Mouse (Mus musculus) CD4-positive, CD25-positive, alpha-beta regulatory T cell, adult 2 months (primary cell): ENCODE results near the gene Pear1.
A peak's percentile ranks its signal among the peaks of the same experiment; 100 is the strongest.

Experiments
- DNase-seq: peaks from one replicate; pipeline ENCODE4 v3.0.0-alpha.2; 2012; ENCODE audit warnings: low read depth, low spot score

The Pear1 gene

DNA sequence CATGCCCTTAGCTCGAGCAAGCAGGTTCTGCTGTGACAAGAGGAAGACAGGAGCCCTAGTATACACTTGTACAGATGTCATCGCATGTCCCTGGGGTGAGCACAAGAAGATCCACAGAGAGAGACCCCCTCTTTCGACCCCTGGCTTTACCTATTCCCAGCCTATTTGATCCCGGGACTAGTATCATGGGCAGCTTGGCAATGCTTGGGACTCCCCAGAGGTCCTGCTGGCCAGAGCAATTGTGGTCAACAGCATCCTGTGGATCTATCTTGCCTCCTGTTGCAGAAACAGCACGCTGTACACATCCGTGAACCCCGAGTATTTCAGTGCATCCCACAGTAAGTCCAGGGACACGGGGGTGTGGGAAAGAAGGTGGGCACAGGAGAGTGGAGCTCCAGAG lies 12.8 kb downstream of the Pear1 start:
- no peak for DNase-seq

DNA sequence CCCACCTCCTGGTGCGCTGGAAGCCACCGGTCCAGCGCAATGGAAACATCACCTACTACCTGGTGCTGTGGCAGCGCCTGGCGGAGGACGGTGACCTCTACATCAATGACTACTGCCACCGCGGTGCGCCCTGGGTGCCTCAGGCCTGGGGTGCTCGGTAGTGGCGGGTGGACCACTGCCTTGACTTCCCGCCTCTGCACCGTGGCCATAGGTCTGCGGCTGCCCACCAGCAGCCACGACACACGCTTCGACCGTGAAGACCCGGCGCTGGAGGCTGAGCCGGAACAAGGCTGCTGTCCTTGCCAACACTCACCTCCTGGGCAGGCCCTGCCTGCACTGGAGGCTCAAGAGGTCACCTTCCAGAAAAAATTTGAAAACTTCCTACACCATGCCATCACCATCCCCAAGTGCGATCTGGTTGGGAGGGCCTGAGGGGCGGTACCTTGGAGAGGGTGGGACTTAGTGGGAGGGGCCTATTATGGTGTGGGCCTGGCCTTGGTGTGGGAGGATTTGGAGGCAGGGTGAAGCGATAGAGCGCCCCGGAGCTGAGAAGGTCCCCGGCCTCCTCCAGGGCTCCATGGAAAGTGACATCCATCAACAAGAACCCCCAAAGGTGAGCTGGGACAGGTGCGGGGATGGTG lies 14.7 kb downstream of the Pear1 start:
- DNase-seq = no peak

DNA sequence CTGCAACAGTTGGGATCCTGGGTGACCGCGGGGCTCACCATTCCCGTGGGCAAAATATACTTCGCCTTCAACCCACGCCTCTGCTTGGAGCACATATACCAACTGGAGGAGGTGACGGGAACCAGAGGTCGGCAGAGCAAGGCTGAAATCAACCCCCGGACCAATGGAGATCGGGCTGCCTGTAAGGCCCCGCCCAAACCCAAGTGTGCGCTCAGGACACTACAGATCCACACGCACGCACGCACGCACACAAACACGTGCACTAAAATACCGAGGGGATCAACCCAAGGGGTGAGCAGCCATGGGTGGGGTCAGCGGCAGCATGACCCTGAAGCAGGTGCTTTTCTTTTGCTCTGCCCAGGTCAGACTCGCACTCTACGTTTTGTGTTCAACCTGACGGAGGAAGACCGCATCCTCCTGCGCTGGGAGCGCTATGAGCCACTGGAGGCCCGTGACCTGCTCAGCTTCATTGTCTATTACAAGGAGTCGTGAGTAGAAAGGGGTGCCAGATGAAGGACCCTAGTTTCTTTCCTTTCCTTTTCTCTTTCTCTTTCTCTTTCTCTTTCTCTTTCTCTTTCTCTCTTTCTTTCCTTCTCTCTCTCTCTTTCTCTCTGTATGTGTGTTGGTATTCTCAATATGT lies 19.9 kb downstream of the Pear1 start:
- peak; percentile 51 for DNase-seq

DNA sequence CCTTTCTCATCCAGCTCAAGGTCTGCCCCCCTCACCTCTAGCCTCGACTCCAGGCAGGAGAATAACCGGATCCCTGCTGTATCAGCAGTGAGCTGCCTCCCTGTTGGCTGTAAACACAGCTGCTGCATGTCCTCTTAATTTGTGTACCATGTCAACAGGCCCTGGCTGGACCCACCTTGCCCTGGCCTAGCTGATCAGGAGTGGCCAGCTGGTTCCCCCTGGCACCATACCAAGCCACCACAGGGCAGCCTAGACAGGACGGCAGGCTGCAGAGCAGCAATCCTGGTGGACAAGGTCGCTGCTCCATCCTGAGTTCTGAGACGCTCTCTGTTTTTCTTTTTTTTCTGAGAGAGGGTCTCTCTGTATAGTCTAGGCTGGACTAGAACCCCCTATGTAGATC lies 22.4 kb downstream of the Pear1 start:
- DNase-seq = no peak

DNA sequence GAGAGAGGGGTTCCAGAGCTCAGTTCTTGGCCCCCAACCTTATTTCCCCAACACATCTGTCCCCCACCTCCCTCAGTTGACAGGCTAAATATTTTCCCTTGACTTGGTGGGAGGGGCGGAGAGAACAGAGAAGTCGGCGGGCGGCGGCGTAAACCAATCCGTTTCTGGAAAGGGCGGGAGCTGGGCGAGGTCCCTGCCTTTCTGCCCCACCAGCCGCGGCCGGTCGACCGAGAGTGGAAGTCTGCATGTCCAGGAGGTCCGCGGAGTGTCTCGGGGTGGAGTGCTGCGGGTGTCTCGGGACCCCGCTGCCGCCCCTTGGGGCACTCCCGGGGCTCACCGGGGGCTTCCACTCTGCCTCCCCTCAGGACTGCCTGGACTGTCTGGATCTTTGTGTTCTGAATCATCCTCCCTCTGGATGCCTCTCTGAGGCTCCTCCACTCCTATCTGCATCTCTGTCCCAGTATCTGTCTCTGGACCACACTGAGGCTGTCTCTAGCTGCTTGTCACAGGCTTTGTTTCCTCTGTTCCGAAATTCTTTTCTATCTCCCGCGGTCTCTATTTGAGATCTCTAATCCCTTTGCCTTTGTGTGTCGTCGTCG lies 27.3 kb downstream of the Pear1 start, which contains the start of gene Insrr:
Gene Insrr (plus strand): TSS at position 216 of the 599 bp plus-strand sequence.
- DNase-seq = peak; percentile 14

DNA sequence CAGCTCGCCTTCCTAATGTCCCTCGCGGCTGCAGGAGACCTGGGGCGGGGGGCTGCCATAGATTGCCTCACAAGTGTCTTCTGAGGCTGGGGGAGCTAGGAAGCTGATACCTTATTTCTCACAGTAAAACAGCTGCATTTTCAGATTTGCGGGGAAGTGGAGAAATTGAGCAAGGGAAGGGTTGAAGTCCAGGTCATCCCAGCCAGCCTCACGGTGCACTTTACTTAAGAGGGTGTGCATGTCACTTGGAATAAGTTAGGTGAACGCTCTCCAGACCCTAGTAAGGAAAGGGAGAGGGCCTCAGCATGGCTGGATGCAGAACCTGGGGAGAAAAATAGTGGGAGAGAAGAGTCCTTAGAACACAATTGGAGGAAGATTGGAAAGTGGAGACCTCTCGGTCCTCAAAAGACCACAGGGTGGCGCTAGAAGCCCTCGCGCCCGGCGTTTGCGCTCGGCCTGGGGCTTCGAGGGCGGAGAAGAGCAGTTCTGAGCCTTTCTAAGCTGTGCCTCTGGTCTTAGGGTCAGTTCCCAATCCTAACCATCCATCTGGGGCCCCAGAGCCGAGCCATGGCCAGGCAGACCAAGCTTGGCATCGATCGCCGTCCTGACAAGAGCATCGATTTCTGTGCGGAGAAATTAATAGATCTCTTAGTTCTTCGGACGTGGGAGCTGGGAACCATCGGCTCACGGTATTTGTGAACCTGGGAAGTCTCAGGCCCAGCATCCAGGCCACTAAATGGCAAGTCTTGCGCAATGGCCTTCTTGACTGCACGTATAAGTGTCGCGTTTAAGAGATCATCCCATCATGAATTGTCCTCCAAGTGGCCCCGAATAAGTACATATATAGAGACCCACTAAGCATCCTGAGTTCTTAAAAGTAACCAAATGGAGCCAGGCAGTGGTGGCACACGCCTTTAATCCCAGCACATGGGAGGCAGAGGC lies 28.5 kb downstream of the Pear1 start:
- peak; percentile 80 for DNase-seq

DNA sequence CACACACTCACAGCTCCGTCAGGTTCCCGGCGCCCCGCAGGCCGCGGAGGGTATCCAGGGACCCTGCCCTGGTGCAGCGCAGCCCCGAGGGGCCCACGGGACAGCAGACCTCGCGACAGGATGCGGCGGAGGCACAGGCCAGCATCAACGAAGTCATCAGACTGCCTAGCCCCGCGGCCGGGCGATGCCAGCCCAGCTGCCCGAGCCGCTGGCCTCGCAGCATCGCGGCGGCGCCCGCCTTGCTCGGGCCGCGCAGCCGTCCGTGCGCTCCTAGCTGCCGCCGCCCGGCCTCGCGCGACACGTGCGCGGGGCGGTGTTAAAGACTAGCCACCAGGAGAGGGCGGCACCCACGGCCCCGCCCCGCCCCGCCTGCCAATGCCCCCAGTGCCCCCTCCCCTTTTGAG lies 29.2 kb downstream of the Pear1 start, which contains the start of gene Ntrk1:
Gene Ntrk1 (minus strand): TSS at position 241 of the 404 bp plus-strand sequence.
- DNase-seq = peak; percentile 46

DNA sequence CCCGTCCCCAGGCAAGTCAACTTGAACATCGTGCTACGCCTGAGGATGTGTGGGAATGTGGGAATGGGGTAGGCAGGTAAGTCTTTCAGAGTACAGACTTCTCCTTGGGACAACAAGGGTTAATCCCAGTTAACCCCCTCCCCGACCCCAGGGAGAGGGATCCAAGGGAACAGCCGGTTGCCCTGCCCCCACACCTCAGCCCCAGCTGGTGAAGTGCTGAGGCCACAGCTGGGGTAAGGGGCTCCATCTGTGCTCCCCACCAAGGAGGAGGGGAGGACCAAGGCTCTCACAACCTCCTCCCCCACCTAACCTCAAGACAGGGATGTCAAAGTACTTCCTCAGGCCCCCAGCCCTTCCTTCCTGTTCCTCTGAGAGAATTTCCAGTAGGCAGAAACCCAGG lies 34.3 kb downstream of the Pear1 start:
- DNase-seq = no peak

DNA sequence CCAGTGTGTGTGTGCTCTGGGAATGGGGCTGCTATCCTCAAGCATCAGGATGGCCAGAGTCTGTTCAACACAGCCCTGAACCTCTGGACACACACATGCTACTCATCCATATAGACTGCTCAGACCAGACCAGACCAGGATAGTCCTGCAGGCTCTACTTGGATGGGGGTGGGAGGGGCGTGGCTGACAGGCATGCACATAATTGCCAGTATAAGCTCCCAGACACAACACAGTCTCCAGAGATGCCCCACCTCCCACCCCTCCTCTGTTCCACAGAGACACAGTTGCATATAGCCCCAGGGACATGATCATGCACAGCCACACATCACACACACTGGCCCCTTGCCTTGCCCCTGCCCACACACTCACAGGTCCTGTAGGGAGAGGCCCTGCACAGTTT lies 34.9 kb downstream of the Pear1 start:
- no peak for DNase-seq

DNA sequence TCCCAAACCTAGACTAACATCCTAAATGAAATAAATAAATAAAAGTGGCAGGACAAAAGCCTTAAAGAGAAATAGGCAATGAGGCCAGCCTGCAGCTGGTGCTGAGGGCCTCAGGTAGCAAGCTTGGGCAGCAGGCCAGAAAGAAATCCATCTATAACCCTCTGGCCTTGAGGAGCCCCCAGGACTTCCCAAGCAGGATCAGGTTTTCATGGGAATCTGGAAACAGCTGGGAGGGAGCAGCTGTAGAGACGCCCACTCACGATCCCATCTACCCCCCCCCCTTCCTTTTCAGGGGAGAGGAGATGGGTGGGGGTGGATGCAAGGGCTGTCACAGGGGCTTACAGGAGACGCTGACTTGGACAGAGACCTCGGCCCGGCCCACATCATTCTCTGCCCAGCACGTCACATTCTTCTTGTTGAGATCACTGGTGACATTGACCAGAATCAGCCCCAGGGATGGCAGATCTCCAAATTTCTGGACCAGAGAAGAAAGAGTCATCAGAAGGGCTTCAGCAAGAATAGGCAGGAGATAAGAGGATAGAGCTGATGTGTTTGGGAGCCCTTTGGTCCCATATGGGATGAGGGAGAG lies 38.4 kb downstream of the Pear1 start:
- no peak for DNase-seq

DNA sequence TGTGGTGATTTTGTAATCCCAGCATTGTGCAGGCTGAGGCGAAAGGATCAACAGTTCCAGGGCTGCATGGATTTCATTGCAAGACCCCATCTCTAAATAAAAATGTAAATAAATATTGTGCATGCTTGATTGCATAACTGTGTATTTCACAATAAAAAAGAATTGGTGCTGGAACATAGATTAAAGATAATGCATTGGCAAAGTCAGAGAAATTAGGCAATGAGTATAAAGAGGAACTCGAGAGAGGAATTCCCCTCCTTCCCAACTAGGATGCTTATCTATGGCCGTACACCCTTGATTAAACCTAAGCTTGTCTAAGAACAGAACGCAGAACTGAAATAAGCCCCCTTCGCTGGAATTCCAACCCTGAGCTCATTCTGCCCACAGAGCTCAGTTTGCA lies 39.0 kb downstream of the Pear1 start:
- no peak for DNase-seq

DNA sequence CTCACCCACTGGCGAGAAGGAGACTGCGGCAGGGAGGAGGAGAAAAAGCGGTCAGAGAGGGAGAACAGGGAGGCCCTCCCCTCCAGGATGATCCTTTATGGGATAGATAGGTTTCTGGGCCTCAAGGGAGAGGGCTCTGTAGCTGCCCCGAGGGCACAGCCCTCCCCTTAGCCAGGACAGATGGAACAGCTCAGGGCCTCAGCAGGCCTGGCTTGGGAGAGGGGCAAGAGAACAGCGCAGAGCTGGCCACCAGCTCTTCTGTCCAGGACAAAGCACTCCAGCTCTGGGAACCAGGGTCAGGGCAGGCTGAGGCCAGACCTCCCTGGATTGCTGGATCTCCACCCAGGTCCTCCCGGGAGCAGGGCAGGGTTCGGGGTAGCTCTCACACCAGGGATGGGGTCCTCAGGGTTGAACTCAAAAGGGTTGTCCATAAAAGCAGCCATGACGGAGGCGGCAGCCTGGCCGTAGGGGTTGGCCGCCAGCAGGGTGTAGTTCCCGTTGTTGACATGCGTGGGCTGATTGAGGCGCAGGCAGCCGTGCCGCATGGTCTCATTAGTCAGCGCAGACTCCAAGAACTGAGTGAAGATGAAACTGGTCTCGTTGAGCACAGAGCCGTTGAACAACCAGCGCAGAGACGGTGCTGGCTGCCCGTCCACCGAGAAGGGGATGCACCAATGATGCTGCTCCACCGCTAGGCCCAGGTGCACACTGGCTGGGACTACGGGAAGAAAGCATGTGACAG lies 40.7 kb downstream of the Pear1 start:
- DNase-seq = no peak

DNA sequence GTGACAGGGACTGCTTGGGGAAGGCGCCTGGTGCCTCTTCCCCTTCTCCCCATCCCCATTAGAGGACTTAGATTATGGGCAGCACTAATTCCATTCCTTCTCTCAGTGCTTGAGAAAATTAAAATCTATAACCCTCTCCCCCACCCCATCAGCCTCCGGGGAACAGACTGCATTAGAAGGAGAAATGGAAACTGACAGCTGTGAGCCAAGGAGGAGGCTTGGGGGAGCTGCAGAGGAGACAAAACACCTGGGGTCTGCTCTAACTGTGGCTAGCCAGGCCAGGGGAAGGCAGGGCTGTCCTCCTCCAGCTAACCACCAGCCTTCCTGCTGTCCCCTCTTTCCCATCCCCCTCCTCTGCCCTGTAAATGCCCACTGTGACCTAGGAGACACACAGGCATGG lies 45.0 kb downstream of the Pear1 start:
- no peak for DNase-seq

DNA sequence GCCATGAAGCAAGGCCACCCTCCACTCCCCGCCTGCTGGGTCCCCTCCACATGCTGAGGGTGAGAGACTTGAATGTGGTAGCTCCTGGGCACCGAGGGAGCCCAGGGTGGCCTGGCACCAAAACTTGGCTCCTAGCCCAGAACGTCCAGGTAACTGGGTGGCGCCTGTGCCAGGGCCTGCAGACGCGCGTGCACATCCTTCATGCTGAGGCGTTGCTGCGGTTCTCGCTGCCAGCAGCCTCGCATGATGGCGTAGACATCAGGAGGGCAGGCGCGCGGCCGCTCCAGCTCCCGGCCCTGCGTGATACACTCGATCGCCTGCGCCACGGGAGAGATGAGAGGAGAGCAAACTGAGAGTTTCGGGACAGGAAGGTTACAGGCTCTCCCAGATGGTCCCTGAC lies 45.8 kb downstream of the Pear1 start:
- no peak for DNase-seq

DNA sequence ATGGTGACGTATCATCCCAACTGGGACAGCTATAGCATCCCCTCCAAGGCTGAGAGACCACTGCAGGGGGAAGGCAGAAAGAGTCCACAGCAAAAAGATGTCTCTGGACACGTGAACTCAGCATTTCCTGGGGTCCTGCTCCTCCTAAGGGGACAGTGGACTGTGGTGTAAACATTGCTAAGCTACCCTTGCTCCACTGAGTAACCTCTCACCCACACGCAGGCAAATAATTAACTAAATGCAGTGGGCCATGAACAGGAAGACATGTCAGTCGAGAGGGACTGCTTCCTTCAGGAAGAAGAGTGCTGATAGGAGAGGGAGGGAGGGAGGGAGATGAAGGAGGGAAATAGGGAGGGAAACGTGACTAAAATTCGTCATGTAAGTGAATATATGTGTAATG lies 53.0 kb downstream of the Pear1 start:
- no peak for DNase-seq

DNA sequence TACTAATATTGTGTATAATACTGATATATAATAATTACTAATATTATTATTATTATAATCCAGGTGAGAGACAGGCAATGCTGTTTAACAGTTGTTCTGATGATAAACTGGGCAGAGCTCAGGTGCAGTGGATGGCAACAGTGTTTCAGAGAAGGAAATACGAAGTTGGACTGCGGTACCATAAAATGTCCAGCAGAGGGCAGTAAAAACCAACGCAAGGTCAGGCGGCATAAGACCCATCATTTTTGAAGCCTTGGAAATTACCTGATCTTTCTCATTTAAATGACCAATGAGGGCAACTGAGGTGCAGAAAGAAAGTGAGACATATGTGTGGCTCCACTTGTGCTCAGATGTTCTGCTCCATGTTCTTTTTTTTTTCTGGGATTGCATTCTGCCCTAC lies 53.8 kb downstream of the Pear1 start:
- DNase-seq = peak; percentile 88

DNA sequence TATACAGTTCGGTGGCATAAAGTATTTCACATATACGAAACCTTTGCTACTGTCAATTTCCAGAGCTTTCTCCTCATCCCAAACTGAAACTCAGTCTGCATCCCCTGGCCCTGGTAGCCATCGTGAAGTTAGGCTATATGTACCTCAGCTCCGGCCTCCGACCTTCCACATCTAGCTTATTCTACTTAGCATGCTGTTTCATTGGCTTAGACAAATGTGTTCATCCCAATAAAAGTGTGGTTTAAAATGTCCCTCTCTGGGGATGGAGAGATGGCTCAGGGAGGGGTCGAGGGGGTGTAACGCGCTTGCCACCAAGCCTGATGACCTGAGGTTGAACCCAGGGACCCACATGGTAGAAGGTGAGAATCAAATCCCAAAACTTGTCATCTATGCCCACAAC lies 54.6 kb downstream of the Pear1 start:
- DNase-seq = no peak

DNA sequence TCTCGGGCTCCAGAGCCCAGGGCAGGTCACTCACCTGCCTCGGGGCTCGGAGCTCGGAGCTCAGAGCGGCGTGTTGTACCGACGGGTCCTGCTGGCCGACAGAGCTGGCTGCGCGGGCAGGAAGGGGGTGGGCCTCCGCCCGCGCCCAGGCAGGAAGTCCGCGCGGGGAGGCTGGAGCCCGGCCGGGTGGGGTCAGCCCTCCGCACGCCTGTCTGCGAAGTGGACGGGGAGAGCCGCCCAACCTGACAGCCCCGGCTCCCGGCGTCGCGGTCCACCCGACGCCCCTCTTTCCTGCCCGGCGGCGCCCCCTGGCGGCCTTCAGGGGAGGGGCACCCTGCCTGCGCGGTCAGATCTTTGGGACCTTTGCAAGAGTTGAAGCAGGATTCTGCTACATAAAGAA lies 55.3 kb downstream of the Pear1 start:
- DNase-seq = peak; percentile 88

DNA sequence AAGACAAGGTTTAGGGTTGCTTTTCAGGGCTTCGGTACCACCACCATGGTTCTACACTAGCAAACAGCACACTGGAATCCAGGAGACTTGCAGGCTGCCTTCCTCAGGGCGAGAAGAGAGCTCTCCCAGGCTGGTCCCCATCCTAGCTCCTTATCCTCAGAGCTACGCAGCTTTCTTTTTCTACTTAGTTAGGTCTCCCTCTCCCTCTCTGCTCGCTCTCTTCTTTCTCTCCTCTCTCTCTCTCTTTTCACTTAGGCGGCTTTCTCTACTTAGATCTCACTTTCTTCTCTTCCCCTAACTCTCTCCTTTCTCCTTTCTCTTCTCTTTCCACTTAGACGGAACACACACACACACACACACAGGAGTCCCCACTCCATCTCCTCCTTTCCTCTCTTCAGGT lies 55.7 kb downstream of the Pear1 start:
- DNase-seq = peak; percentile 26

DNA sequence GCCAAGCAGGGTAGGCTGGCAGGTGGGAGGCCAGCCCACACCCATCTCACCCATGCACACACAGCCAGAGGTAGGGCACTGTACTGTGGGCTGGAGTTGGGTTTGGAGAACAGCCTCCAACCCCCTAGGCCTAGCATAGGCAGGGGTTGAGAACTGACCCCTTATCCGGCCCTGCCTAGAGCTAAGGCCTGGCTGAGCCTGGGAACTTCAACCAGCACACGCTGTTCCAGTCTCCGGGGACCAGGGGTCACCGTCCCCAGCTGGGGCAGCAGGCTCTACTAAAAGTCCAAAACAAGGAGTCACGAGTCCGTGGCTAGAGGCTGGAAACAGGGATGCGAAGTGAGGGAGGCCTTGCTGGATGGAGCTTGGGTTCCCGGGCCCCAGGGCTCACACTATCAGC lies 56.3 kb downstream of the Pear1 start:
- no peak for DNase-seq

DNA sequence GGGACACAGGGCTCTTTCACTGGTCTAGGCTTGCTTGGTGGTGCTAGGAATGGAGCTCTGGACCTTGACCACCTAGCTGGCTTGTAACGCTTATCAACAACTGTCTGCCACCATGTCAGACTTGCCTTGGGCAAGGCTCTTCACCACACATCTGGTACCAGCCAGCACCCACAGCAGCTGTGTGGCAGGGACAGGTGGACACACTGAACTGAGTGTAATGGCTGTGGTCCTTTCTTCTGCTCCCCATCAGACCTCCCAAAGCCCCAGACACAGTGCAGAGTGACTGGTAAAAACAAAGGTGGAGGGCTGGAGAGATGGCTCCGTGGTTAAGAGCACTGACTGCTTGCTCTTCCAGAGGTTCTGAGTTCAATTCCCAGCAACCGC lies 57.8 kb downstream of the Pear1 start:
- DNase-seq = no peak
